Mouse (Mus musculus) heart, embryonic 10.5 days (tissue): ENCODE data around the gene Cnksr3. TPM values are rescaled to one million over a fixed set of nuclear protein-coding genes. Genes with fewer than 3 reads are reported as not detected.
A peak's percentile ranks its signal among the peaks of the same experiment; 100 is the strongest.

Source experiments
- DNase-seq: peaks from one replicate; pipeline ENCODE4 v3.0.0-alpha.2; 2017; ENCODE audit warnings: low spot score
- H3K27ac ChIP-seq: fragments of 300-500 bp; sonication (generic); 2 replicates; pipeline ENCODE4 v1.5.1; 2016; ENCODE audit warnings: mild to moderate bottlenecking
- H3K27me3 ChIP-seq: fragments of 300-500 bp; sonication (generic); 2 replicates; pipeline ENCODE4 v1.6.1; 2016; ENCODE audit warnings: mild to moderate bottlenecking; ENCODE audit not compliant: poor library complexity, insufficient read depth, severe bottlenecking
- H3K36me3 ChIP-seq: fragments of 300-500 bp; sonication (generic); 2 replicates; pipeline ENCODE4 v1.6.1; 2016; ENCODE audit warnings: mild to moderate bottlenecking, moderate library complexity
- H3K4me1 ChIP-seq: fragments of 300-500 bp; sonication (generic); 2 replicates; pipeline ENCODE4 v1.6.1; 2016; ENCODE audit warnings: mild to moderate bottlenecking
- H3K4me3 ChIP-seq: fragments of 300-500 bp; sonication (generic); 2 replicates; pipeline ENCODE4 v1.5.1; 2016; ENCODE audit warnings: mild to moderate bottlenecking, moderate library complexity
- H3K9me3 ChIP-seq: fragments of 300-500 bp; sonication (generic); 2 replicates; pipeline ENCODE4 v1.6.1; 2016; ENCODE audit warnings: mild to moderate bottlenecking, moderate library complexity
- WGBS: fragments of 180-500 bp; shearing (Covaris S2); methylation state at CpG from one replicate; pipeline ENCODE4 v1.1.7; 2016; 5-methylcytosine and 5-hydroxymethylcytosine counted together
- polyA plus RNA-seq: library from polyadenylated mRNA; unstranded; fragments of >200 nt; fragmentation: Nextera tagmentation; extraction: Ambion mirVana; gene quantifications from 2 replicates; pipeline ENCODE4 v1.2.1, GENCODE M21; 2016

Gene Cnksr3
- polyA plus RNA-seq, 1 experiment from 2014 or later, result 6.6 TPM

- WGBS, result 88% methylated on average over 1 of the region's 1 CpGs
- Histone ChIP-seq H3K4me3 (no peak overlapping the region), H3K9me3 (no peaks in the 10 kb centered on the region), H3K27me3 (no peaks in the 10 kb centered on the region), H3K36me3 (no peaks in the 10 kb centered on the region), H3K27ac (no peak overlapping the region), H3K4me1 (no peaks in the 10 kb centered on the region)
- DNase-seq, result no peak
These were observed 134.1 kb downstream of the Cnksr3 start for GRCm38 (mm10) chr10:7077971-7078370.

- no peaks in the 10 kb centered on the region for H3K4me1 ChIP-seq
- DNase-seq, result no peak
- H3K27ac ChIP-seq, result no peak overlapping the region
- H3K4me3 ChIP-seq, result no peak overlapping the region
- H3K27me3 ChIP-seq, result no peaks in the 10 kb centered on the region
- no peaks in the 10 kb centered on the region for H3K9me3 ChIP-seq
- 59% methylated on average over 7 of the region's 7 CpGs for WGBS
- no peaks in the 10 kb centered on the region for H3K36me3 ChIP-seq
These were observed 134.6 kb downstream of the Cnksr3 start for GRCm38 (mm10) chr10:7077389-7077808.

- Histone ChIP-seq H3K27ac (no peak overlapping the region), H3K9me3 (no peaks in the 10 kb centered on the region), H3K27me3 (no peaks in the 10 kb centered on the region), H3K36me3 (no peaks in the 10 kb centered on the region), H3K4me1 (no peaks in the 10 kb centered on the region), H3K4me3 (no peak overlapping the region)
- DNase-seq, result no peak
- 50% methylated on average over 7 of the region's 8 CpGs for WGBS
These were observed 135.3 kb downstream of the Cnksr3 start for GRCm38 (mm10) chr10:7076662-7077211.

- no peaks in the 10 kb centered on the region for H3K27me3 ChIP-seq
- 12% methylated on average over 8 of the region's 8 CpGs for WGBS
- no peak overlapping the region for H3K27ac ChIP-seq
- no peaks in the 10 kb centered on the region for H3K4me1 ChIP-seq
- no peaks in the 10 kb centered on the region for H3K36me3 ChIP-seq
- no peaks in the 10 kb centered on the region for H3K9me3 ChIP-seq
- DNase-seq, result peak; percentile 83
- peak overlapping the region; percentile 12; the same call in 1 of the 2 replicates for H3K4me3 ChIP-seq
These were observed 135.8 kb downstream of the Cnksr3 start for GRCm38 (mm10) chr10:7076201-7076600.

- H3K9me3 ChIP-seq, result no peaks in the 10 kb centered on the region
- H3K27ac ChIP-seq, result no peak overlapping the region
- H3K4me3 ChIP-seq, result no peak overlapping the region
- no peak for DNase-seq
- no peaks in the 10 kb centered on the region for H3K27me3 ChIP-seq
- no peaks in the 10 kb centered on the region for H3K36me3 ChIP-seq
- WGBS, result 87% methylated on average over 2 of the region's 2 CpGs
- H3K4me1 ChIP-seq, result no peaks in the 10 kb centered on the region
These were observed 136.4 kb downstream of the Cnksr3 start for GRCm38 (mm10) chr10:7075661-7076060.

- Histone ChIP-seq H3K27me3 (no peaks in the 10 kb centered on the region), H3K36me3 (no peaks in the 10 kb centered on the region), H3K9me3 (no peaks in the 10 kb centered on the region), H3K4me3 (no peak overlapping the region), H3K4me1 (no peaks in the 10 kb centered on the region), H3K27ac (no peak overlapping the region)
- 81% methylated on average over 2 of the region's 2 CpGs for WGBS
- no peak for DNase-seq
These were observed 137.8 kb downstream of the Cnksr3 start for GRCm38 (mm10) chr10:7074231-7074630.

- H3K27ac ChIP-seq, result no peak overlapping the region
- 85% methylated on average over 5 of the region's 5 CpGs for WGBS
- H3K9me3 ChIP-seq, result no peaks in the 10 kb centered on the region
- DNase-seq, result no peak
- no peaks in the 10 kb centered on the region for H3K4me1 ChIP-seq
- H3K4me3 ChIP-seq, result no peak overlapping the region
- H3K36me3 ChIP-seq, result no peaks in the 10 kb centered on the region
- H3K27me3 ChIP-seq, result no peaks in the 10 kb centered on the region
These were observed 141.1 kb downstream of the Cnksr3 start for GRCm38 (mm10) chr10:7070924-7071323.

- 66% methylated on average over 8 of the region's 8 CpGs for whole genome bisulfite sequencing
- no peak for DNase-seq
- H3K27me3 ChIP-seq, result no peaks in the 10 kb centered on the region
- no peaks in the 10 kb centered on the region for H3K36me3 ChIP-seq
- no peak overlapping the region for H3K27ac ChIP-seq
- no peaks in the 10 kb centered on the region for H3K9me3 ChIP-seq
- no peaks in the 10 kb centered on the region for H3K4me1 ChIP-seq
- no peak overlapping the region for H3K4me3 ChIP-seq
These were observed 141.8 kb downstream of the Cnksr3 start for GRCm38 (mm10) chr10:7070100-7070835.

- H3K27ac ChIP-seq, result no peak overlapping the region
- H3K4me1 ChIP-seq, result no peaks in the 10 kb centered on the region
- H3K36me3 ChIP-seq, result no peaks in the 10 kb centered on the region
- no peak for DNase-seq
- no peaks in the 10 kb centered on the region for H3K27me3 ChIP-seq
- no peaks in the 10 kb centered on the region for H3K9me3 ChIP-seq
- H3K4me3 ChIP-seq, result no peak overlapping the region
- WGBS, result 78% methylated on average over 2 of the region's 2 CpGs
These were observed 142.9 kb downstream of the Cnksr3 start for GRCm38 (mm10) chr10:7069090-7069489.

Other genes starting within 250 kb of the Cnksr3 start
- gene Ipcef1, start 159.8 kb downstream of the Cnksr3 start, polyA plus RNA-seq, result 0.02 and 0.25 TPM in 2 replicates